8 mouse cellular contexts compared by ENCODE assay signal in the genomic region with DNA sequence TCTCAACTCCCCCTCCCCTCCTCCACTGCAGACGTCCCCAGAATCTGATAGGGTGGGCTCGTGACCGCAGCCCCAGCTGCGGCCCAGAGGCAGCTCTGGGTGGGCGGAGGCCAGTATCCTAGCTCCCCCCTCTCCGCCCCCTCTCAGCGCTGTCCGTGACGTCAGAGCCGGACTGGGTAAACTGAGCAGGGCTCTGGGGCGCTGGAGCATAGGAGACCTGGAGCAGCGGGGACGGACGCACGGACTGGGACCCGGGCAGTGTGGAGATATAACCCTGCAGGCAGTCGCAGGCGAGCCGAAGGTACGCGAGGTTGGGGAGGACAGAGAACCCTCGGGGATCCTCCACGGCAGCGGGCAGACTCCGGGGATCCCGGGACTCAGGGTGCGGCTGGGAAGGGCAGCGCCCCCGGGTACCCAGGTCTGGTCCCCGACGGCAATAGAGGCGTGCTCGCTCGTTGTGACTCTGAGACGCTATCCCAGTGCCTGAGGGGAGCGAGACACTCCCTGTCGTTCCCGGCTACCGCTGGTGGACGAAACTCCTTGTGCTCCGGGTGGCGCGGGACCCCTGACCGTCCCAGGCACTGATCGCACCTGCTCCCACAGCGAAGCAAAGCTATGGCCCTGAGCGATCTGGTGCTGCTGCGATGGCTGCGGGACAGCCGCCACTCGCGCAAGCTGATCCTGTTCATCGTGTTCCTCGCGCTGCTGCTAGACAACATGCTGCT. TPM values are rescaled to one million over a fixed set of nuclear protein-coding genes. Genes with fewer than 3 reads are reported as not detected.
DNase-seq lines count a peak whose midpoint lies in the region; ATAC-seq and TF ChIP-seq lines count a peak whose summit lies in the region.

A gene (plus strand): TSS at position 179 of the 725 bp plus-strand sequence.

- H3K9ac ChIP-seq in heart, adult 2 months (ENCODE audit: low read depth, low read length): no peak within 1 kb of the TSS
- peak within 1 kb of the TSS; percentile 58 for H3K9ac ChIP-seq in forebrain, embryonic 16.5 days (replicated peaks; ENCODE audit: low read depth, low read length)
- H3K9ac ChIP-seq in limb, embryonic 13.5 days: peak within 1 kb of the TSS; percentile 62
- H3K9ac ChIP-seq in neural tube, embryonic 13.5 days: peak within 1 kb of the TSS; percentile 63

- ATAC-seq in forebrain, embryonic 16.5 days: peak; percentile 57
- ATAC-seq in limb, embryonic 13.5 days (ENCODE audit: low FRiP score, low read depth): peak; percentile 81
- peak; percentile 84; the same call in 1 of the 2 replicates for ATAC-seq in neural tube, embryonic 13.5 days (ENCODE audit: low read depth)

- peak within 1 kb of the TSS; percentile 62 for H3K4me2 ChIP-seq in forebrain, embryonic 16.5 days (ENCODE audit: low read length)
- peak within 1 kb of the TSS; percentile 80 for H3K4me2 ChIP-seq in limb, embryonic 13.5 days (replicated peaks)
- H3K4me2 ChIP-seq in neural tube, embryonic 13.5 days: peak within 1 kb of the TSS; percentile 84

- 3% methylated on average over 55 of the region's 55 CpGs for WGBS in heart, adult 2 months
- WGBS in forebrain, embryonic 16.5 days: 1% methylated on average over 55 of the region's 55 CpGs
- WGBS in limb, embryonic 13.5 days: under 1% methylated on average over 55 of the region's 55 CpGs
- under 1% methylated on average over 55 of the region's 55 CpGs for WGBS in neural tube, embryonic 13.5 days

- peaks cover 12% of the 10 kb centered on the region for H3K27me3 ChIP-seq in heart, adult 2 months (ENCODE audit: control insufficient read depth, insufficient read depth, low read length)
- H3K27me3 ChIP-seq in forebrain, embryonic 16.5 days (replicated peaks; ENCODE audit: control insufficient read depth, insufficient read depth, low read length): no peaks in the 10 kb centered on the region
- H3K27me3 ChIP-seq in limb, embryonic 13.5 days: peaks cover 37% of the 10 kb centered on the region
- peaks cover 38% of the 10 kb centered on the region for H3K27me3 ChIP-seq in neural tube, embryonic 13.5 days

- peak within 1 kb of the TSS; percentile 12; the same call in 1 of the 2 replicates for H3K4me3 ChIP-seq in heart, adult 2 months
- H3K4me3 ChIP-seq in forebrain, embryonic 16.5 days (replicated peaks; ENCODE audit: low read length): peak within 1 kb of the TSS; percentile 45
- H3K4me3 ChIP-seq in limb, embryonic 13.5 days: peak within 1 kb of the TSS; percentile 47
- peak within 1 kb of the TSS; percentile 45 for H3K4me3 ChIP-seq in neural tube, embryonic 13.5 days

- no peak within 1 kb of the TSS for H3K27ac ChIP-seq in heart, adult 2 months
- no peak within 1 kb of the TSS for H3K27ac ChIP-seq in forebrain, embryonic 16.5 days (ENCODE audit: low read length)
- H3K27ac ChIP-seq in limb, embryonic 13.5 days: no peak within 1 kb of the TSS
- no peak within 1 kb of the TSS for H3K27ac ChIP-seq in neural tube, embryonic 13.5 days (replicated peaks)

- DNase-seq in heart, adult 2 months: no peak
- no peak for DNase-seq in heart, adult 8-10 months (ENCODE audit: low spot score)
- DNase-seq in adrenal gland, adult 2 months: peak; percentile 26
- no peak for DNase-seq in layer of hippocampus, adult 18-20 months (ENCODE audit: low spot score in 2 of 2)
- DNase-seq in layer of hippocampus, postnatal 25 days (ENCODE audit: extremely low spot score in 1 of 2, low spot score in 1 of 2): no peak

- TF ChIP-seq POLR2A in heart, adult 2 months (IDR thresholded peaks at IDR 0.05; ENCODE audit: insufficient read depth, low read depth, low read length): no peak

- no peaks in the 10 kb centered on the region for H3K9me3 ChIP-seq in forebrain, embryonic 16.5 days (ENCODE audit: control insufficient read depth, low read length)
- H3K9me3 ChIP-seq in limb, embryonic 13.5 days: peaks cover 4% of the 10 kb centered on the region; the same call in 1 of the 2 replicates
- peaks cover 9% of the 10 kb centered on the region; the same call in 1 of the 2 replicates for H3K9me3 ChIP-seq in neural tube, embryonic 13.5 days

- H3K79me2 ChIP-seq in heart, adult 2 months (replicated peaks; ENCODE audit: control insufficient read depth, insufficient read depth, low read length): no peaks in the 10 kb centered on the region

- no peak for TF ChIP-seq CTCF in heart, adult 2 months (IDR thresholded peaks at IDR 0.05)

- TF ChIP-seq EP300 in heart, adult 2 months (IDR thresholded peaks at IDR 0.05; ENCODE audit: insufficient read depth, low read depth, low read length): no peak

- intact Hi-C loops in heart, adult 2 months (cut with DNase I): no loop called here

- H3K4me1 ChIP-seq in heart, adult 2 months (ENCODE audit: control insufficient read depth, insufficient read depth, low read length): no peaks in the 10 kb centered on the region
- peaks cover 21% of the 10 kb centered on the region for H3K4me1 ChIP-seq in forebrain, embryonic 16.5 days (replicated peaks; ENCODE audit: control insufficient read depth, insufficient read depth, low read length)
- peaks cover 14% of the 10 kb centered on the region for H3K4me1 ChIP-seq in limb, embryonic 13.5 days
- H3K4me1 ChIP-seq in neural tube, embryonic 13.5 days (replicated peaks): peaks cover 21% of the 10 kb centered on the region

- no peaks in the 10 kb centered on the region for H3K36me3 ChIP-seq in heart, adult 2 months (ENCODE audit: control insufficient read depth, insufficient read depth, low read length)
- H3K36me3 ChIP-seq in forebrain, embryonic 16.5 days (ENCODE audit: control insufficient read depth, insufficient read depth): no peaks in the 10 kb centered on the region
- no peaks in the 10 kb centered on the region for H3K36me3 ChIP-seq in limb, embryonic 13.5 days
- H3K36me3 ChIP-seq in neural tube, embryonic 13.5 days: no peaks in the 10 kb centered on the region

RNA-seq across cellular contexts. Expression of the gene that starts here (rescaled TPM):
- total RNA-seq in heart, adult 2 months (2021): under 1 TPM; 0.80 to 0.94 TPM
- polyA plus RNA-seq in heart, adult 2 months (2012; rRNA removed): 0.61 and 0.94 TPM in 2 replicates
- under 1 TPM; 0.69 to 0.97 (median 0.92) TPM for total RNA-seq in heart, adult 8-10 months (2022)
- total RNA-seq in adrenal gland, adult 2 months (2021): 10 to 100 TPM; 10.4 to 25.8 TPM
- polyA plus RNA-seq in adrenal gland, adult 2 months (2012; rRNA removed): 4.3 and 8.7 TPM in 2 replicates
- polyA plus RNA-seq in forebrain, embryonic 16.5 days (2015; fragmentation: Nextera tagmentation; extraction: Ambion mirVana): 19.8 and 21.0 TPM in 2 replicates
- polyA plus RNA-seq in limb, embryonic 13.5 days (2015; fragmentation: Nextera tagmentation; extraction: Ambion mirVana): 8.5 and 9.1 TPM in 2 replicates
- 10.6 and 10.7 TPM in 2 replicates for polyA plus RNA-seq in neural tube, embryonic 13.5 days (2015; fragmentation: Nextera tagmentation; extraction: Ambion mirVana)
- total RNA-seq in layer of hippocampus, adult 18-20 months (2021): under 1 TPM; 0.86 to 0.92 TPM
- 1 to 10 TPM; 1.5 to 1.8 TPM for total RNA-seq in layer of hippocampus, postnatal 25 days (2021)

Comparison
In these comparisons a context has a peak if more than half of its experiments do, and no peak if none do; other contexts are left out.
1. RNA of the gene that starts here (total RNA-seq): 10.4 to 25.8 TPM in adrenal gland, adult 2 months; 1.5 to 1.8 TPM in layer of hippocampus, postnatal 25 days, 0.69 to 0.97 TPM in heart, adult 8-10 months, 0.80 to 0.94 TPM in heart, adult 2 months and 0.86 to 0.92 TPM in layer of hippocampus, adult 18-20 months; every median in the first group is over 4 times any median in the second.
2. Peak in every context shown above with its lines, with median percentiles within 50 percentile points of each other: H3K4me3 ChIP-seq, ATAC-seq and H3K4me2 ChIP-seq.